Mouse (Mus musculus) olfactory bulb, adult 2 months (tissue): ENCODE data around the gene Bbs9.

ENCODE experiments used
- CTCF ChIP-seq: fragments of 200-500 bp; IDR thresholded peaks from 2 replicates; pipeline ENCODE4 v1.5.1; 2012; ENCODE audit warnings: low read depth, mild to moderate bottlenecking, low read length, moderate library complexity; ENCODE audit not compliant: insufficient read depth
- POLR2A ChIP-seq: fragments of 200-500 bp; IDR thresholded peaks from 2 replicates; pipeline ENCODE4 v1.6.1; 2012; ENCODE audit warnings: mild to moderate bottlenecking, low read depth, low read length, moderate library complexity; ENCODE audit not compliant: insufficient read depth

DNA sequence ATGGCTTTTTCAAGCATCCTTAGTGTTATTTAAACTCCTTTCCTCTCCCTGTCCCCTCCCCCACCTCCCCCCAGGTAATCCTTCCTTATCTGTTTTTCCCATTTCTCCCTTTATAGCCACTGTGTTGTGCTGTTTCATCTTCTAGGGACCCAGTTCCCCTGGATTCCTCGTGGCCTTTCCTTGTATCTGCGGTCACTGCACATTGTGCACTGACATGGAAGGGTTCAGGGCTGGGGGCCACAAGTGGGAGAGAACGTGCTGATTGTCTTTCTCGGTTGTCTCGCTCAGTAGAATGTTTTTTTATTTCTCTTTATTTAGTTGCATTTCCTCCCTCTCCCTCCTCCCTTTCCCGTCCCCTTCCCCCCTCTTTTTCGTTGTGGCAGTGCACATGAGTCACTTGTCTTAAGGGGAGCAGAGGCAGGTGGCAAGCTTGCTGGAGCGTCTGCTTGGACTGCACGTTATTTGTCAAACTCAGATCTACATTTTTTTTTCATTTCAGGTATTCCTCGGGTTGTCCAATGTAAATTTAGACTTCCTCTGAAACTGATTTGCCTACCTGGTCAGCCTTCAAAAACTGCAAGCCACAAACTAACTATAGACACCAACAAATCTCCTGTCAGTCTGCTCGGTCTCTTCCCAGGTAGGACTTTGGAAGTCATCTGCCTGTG lies 179.3 kb downstream of the Bbs9 start:
- TF ChIP-seq POLR2A (no peak), CTCF (no peak)
